Mouse (Mus musculus) urinary bladder, postnatal 14 days (tissue): ENCODE measurements around the gene Btg3.

ENCODE experiments used
- DNase-seq: peaks from one replicate; pipeline ENCODE4 v3.0.0; 2021; ENCODE audit warnings: low spot score

The Btg3 gene

GRCm38 (mm10) chr16:78346662-78347327, 30.2 kb downstream of the Btg3 start:
- no peak for DNase-seq

- no peak for DNase-seq
Observed at GRCm38 (mm10) chr16:78343792-78344191, 33.2 kb downstream of the Btg3 start.

- no peak for DNase-seq
Observed at GRCm38 (mm10) chr16:78342767-78343166, 34.2 kb downstream of the Btg3 start.

- DNase-seq: no peak
Observed at GRCm38 (mm10) chr16:78341356-78341755, 35.6 kb downstream of the Btg3 start.

GRCm38 (mm10) chr16:78337226-78337625, 39.8 kb downstream of the Btg3 start:
- no peak for DNase-seq

GRCm38 (mm10) chr16:78327999-78328398, 49.0 kb downstream of the Btg3 start:
- DNase-seq: no peak

- no peak for DNase-seq
Observed at GRCm38 (mm10) chr16:78327562-78327961, 49.4 kb downstream of the Btg3 start.

GRCm38 (mm10) chr16:78325972-78326848, 50.8 kb downstream of the Btg3 start:
- DNase-seq: no peak

- no peak for DNase-seq
Observed at GRCm38 (mm10) chr16:78322140-78322539, 54.9 kb downstream of the Btg3 start.

- no peak for DNase-seq
Observed at GRCm38 (mm10) chr16:78321559-78321958, 55.4 kb downstream of the Btg3 start.

GRCm38 (mm10) chr16:78319711-78320110, 57.3 kb downstream of the Btg3 start:
- no peak for DNase-seq

- DNase-seq: peak; percentile 44
Observed at GRCm38 (mm10) chr16:78317960-78318359, 59.0 kb downstream of the Btg3 start.

- DNase-seq: peak; percentile 56
Observed at GRCm38 (mm10) chr16:78316849-78317248, 60.1 kb downstream of the Btg3 start.

- no peak for DNase-seq
Observed at GRCm38 (mm10) chr16:78314026-78314425, 63.0 kb downstream of the Btg3 start.

- no peak for DNase-seq
Observed at GRCm38 (mm10) chr16:78313135-78313887, 63.7 kb downstream of the Btg3 start.

GRCm38 (mm10) chr16:78309258-78309657, 67.7 kb downstream of the Btg3 start:
- no peak for DNase-seq

GRCm38 (mm10) chr16:78307476-78308192, 69.4 kb downstream of the Btg3 start:
- DNase-seq: no peak

GRCm38 (mm10) chr16:78306606-78307005, 70.4 kb downstream of the Btg3 start:
- DNase-seq: no peak

- no peak for DNase-seq
Observed at GRCm38 (mm10) chr16:78305606-78306100, 71.3 kb downstream of the Btg3 start.

- DNase-seq: peak; percentile 35
Observed at GRCm38 (mm10) chr16:78302678-78303050, 74.3 kb downstream of the Btg3 start.

- DNase-seq: peak; percentile 11
Observed at GRCm38 (mm10) chr16:78301831-78302677, 74.9 kb downstream of the Btg3 start.
